Mouse (Mus musculus) liver (tissue): ENCODE measurements at regions not wholly inside any gene's neighbourhood (a gene's known extent, or its start where the extent isn't known, plus 50 kb on each side); places are given as distances from the start of the nearest gene placed in this dataset.

Source experiments
- DNase-seq: peaks from one replicate; pipeline ENCODE4 v3.0.0-alpha.2; 2020; ENCODE audit warnings: mixed read lengths

GRCm38 (mm10) chr10:111831105-111831504 lies 141.4 kb upstream of the Krr1 start:
- no peak for DNase-seq

- no peak for DNase-seq
Measured at GRCm38 (mm10) chr10:111833611-111834010, 138.9 kb upstream of the Krr1 start.

- peak; percentile 54 for DNase-seq
Measured at GRCm38 (mm10) chr10:111834280-111834679, 138.2 kb upstream of the Krr1 start.

GRCm38 (mm10) chr10:111834925-111835823 lies 137.3 kb upstream of the Krr1 start:
- DNase-seq, result peak; percentile 46

- DNase-seq, result no peak
Measured at GRCm38 (mm10) chr10:111836191-111836590, 136.3 kb upstream of the Krr1 start.

- DNase-seq, result no peak
Measured at GRCm38 (mm10) chr10:111836802-111837201, 135.7 kb upstream of the Krr1 start.

- DNase-seq, result no peak
Measured at GRCm38 (mm10) chr10:111842321-111842775, 130.1 kb upstream of the Krr1 start.

GRCm38 (mm10) chr10:111842896-111843295 lies 129.6 kb upstream of the Krr1 start:
- no peak for DNase-seq

GRCm38 (mm10) chr10:111843301-111843700 lies 129.2 kb upstream of the Krr1 start:
- DNase-seq, result no peak

GRCm38 (mm10) chr10:111844144-111844543 lies 128.3 kb upstream of the Krr1 start:
- DNase-seq, result no peak

GRCm38 (mm10) chr10:111845946-111846345 lies 126.5 kb upstream of the Krr1 start:
- no peak for DNase-seq

GRCm38 (mm10) chr10:111854254-111854653 lies 118.2 kb upstream of the Krr1 start:
- DNase-seq, result no peak

GRCm38 (mm10) chr10:111855496-111855895 lies 117.0 kb upstream of the Krr1 start:
- DNase-seq, result no peak

GRCm38 (mm10) chr10:111858403-111858802 lies 114.1 kb upstream of the Krr1 start:
- no peak for DNase-seq

- no peak for DNase-seq
Measured at GRCm38 (mm10) chr10:111865286-111865830, 107.1 kb upstream of the Krr1 start.

- DNase-seq, result no peak
Measured at GRCm38 (mm10) chr10:111867102-111867501, 105.4 kb upstream of the Krr1 start.

- DNase-seq, result no peak
Measured at GRCm38 (mm10) chr10:111867538-111867937, 104.9 kb upstream of the Krr1 start.

GRCm38 (mm10) chr10:111880354-111880753 lies 92.1 kb upstream of the Krr1 start:
- DNase-seq, result no peak

GRCm38 (mm10) chr10:111881339-111882211 lies 90.9 kb upstream of the Krr1 start:
- DNase-seq, result no peak

GRCm38 (mm10) chr10:111882521-111882920 lies 89.9 kb upstream of the Krr1 start:
- no peak for DNase-seq

GRCm38 (mm10) chr10:111884701-111885100 lies 87.8 kb upstream of the Krr1 start:
- DNase-seq, result no peak

- DNase-seq, result no peak
Measured at GRCm38 (mm10) chr10:111889111-111889510, 83.4 kb upstream of the Krr1 start.

- no peak for DNase-seq
Measured at GRCm38 (mm10) chr10:111893489-111893888, 79.0 kb upstream of the Krr1 start.
